Mouse (Mus musculus): ENCODE results near the gene Tns1. TPM values are rescaled to one million over a fixed set of nuclear protein-coding genes. Genes with fewer than 3 reads are reported as not detected.

Gene Tns1
- polyA plus RNA-seq, 1 experiment, result 6.5 TPM

GRCm38 (mm10) chr1:73966411-73967238 lies 157.6 kb downstream of the Tns1 start:
- Histone ChIP-seq H3K9ac (ENCODE audit: low read depth, poor library complexity, severe bottlenecking) (no peak overlapping the region), H3K27me3 (ENCODE audit: control insufficient read depth, insufficient read depth, low read length, poor library complexity, severe bottlenecking) (no peaks in the 10 kb centered on the region), H3K4me3 (ENCODE audit: low read depth, low read length) (no peak overlapping the region), H3K4me1 (ENCODE audit: control insufficient read depth, insufficient read depth, low read length) (peaks cover 6% of the 10 kb centered on the region), H3K9me3 (replicated peaks; ENCODE audit: control insufficient read depth, insufficient read depth, low read length, poor library complexity, severe bottlenecking) (no peaks in the 10 kb centered on the region), H3K36me3 (ENCODE audit: control insufficient read depth, insufficient read depth, low read length, poor library complexity, severe bottlenecking) (no peaks in the 10 kb centered on the region), H3K27ac (ENCODE audit: insufficient read depth, low read length) (no peak overlapping the region)
- TF ChIP-seq EP300 (IDR thresholded peaks at IDR 0.05; ENCODE audit: insufficient read depth, low read depth, low read length), result no peak

DNA sequence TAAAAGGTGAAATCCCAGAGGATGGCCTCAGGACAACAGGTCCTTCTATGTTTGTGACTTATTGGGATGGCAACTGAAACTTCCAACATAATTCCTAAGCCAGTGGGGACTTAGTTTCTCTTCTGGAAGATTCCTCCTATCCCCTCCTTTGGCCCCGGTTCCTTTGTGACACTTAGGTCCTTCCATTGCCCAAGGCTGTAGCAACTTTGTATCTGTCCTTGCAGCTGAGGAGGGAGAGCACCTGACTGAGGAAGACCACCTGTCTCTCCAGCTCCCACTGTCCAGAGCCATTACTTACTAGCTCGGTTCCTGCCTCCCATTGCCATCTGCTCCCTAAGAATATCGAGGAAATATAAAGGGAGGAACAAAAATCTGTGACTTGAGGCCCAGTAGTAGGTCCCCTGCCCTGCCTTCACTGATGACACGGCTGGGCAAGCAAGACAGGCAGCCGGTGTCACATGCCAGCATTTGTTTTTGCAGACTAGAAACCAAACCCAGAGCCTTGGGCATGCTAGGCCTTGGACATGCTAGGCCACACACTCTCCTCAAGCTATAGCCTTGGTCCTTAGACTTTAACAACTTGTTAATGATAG lies 160.0 kb downstream of the Tns1 start:
- TF ChIP-seq CTCF (IDR thresholded peaks at IDR 0.05; ENCODE audit: low read depth, low read length) (no peak), EP300 (IDR thresholded peaks at IDR 0.05; ENCODE audit: insufficient read depth, low read depth, low read length) (no peak), POLR2A (IDR thresholded peaks at IDR 0.05; ENCODE audit: insufficient read depth, low read length) (no peak)
- Histone ChIP-seq H3K9me3 (replicated peaks; ENCODE audit: control insufficient read depth, insufficient read depth, low read length, poor library complexity, severe bottlenecking) (no peaks in the 10 kb centered on the region), H3K36me3 (ENCODE audit: control insufficient read depth, insufficient read depth, low read length, poor library complexity, severe bottlenecking) (no peaks in the 10 kb centered on the region), H3K27me3 (ENCODE audit: control insufficient read depth, insufficient read depth, low read length, poor library complexity, severe bottlenecking) (no peaks in the 10 kb centered on the region), H3K27ac (ENCODE audit: insufficient read depth, low read length) (no peak overlapping the region), H3K4me1 (ENCODE audit: control insufficient read depth, insufficient read depth, low read length) (peaks cover 6% of the 10 kb centered on the region), H3K9ac (ENCODE audit: low read depth, poor library complexity, severe bottlenecking) (no peak overlapping the region), H3K4me3 (ENCODE audit: low read depth, low read length) (no peak overlapping the region)

GRCm38 (mm10) chr1:73963626-73964025 lies 160.6 kb downstream of the Tns1 start:
- no peaks in the 10 kb centered on the region for H3K27me3 ChIP-seq (ENCODE audit: control insufficient read depth, insufficient read depth, low read length, poor library complexity, severe bottlenecking)
- H3K27ac ChIP-seq (ENCODE audit: insufficient read depth, low read length), result no peak overlapping the region
- no peaks in the 10 kb centered on the region for H3K9me3 ChIP-seq (replicated peaks; ENCODE audit: control insufficient read depth, insufficient read depth, low read length, poor library complexity, severe bottlenecking)
- H3K4me3 ChIP-seq (ENCODE audit: low read depth, low read length), result no peak overlapping the region
- H3K4me1 ChIP-seq (ENCODE audit: control insufficient read depth, insufficient read depth, low read length), result peaks cover 6% of the 10 kb centered on the region
- no peak overlapping the region for H3K9ac ChIP-seq (ENCODE audit: low read depth, poor library complexity, severe bottlenecking)
- TF ChIP-seq POLR2A (IDR thresholded peaks at IDR 0.05; ENCODE audit: insufficient read depth, low read length) (no peak), CTCF (IDR thresholded peaks at IDR 0.05; ENCODE audit: low read depth, low read length) (no peak), EP300 (IDR thresholded peaks at IDR 0.05; ENCODE audit: insufficient read depth, low read depth, low read length) (no peak)
- H3K36me3 ChIP-seq (ENCODE audit: control insufficient read depth, insufficient read depth, low read length, poor library complexity, severe bottlenecking), result no peaks in the 10 kb centered on the region

DNA sequence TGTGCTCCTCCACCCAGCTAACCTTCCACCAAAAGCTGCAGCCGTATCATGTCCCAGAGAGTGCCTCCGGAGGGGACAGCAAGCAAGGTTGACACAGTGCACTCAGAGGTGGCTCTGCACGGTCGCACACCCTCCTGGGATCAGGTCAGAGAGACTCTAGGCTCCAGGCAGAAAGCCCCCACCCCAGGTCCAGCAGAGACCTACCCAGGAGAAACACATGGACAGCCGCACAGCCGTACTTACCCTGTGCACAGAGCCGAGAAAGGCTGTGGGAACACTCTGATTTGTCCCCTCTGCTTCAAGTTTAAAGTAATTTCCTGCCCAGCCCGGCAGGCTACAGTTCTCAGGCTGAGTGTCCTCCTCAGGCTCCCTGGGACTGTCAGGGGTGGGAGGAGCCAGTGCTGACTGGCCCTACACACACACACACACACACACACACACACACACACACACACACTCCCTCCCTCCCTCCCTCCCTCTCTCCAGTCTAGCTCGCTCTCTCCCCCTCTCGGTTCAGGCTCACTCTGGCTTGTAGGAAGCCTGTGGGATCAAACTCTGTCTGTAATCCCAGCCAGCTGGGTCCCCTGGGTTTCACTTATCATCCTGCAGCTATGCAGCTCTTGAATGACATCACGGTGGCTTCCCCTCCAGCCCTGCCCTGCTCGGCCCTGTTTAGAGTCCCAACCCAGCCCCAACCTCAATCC lies 161.4 kb downstream of the Tns1 start:
- H3K36me3 ChIP-seq (ENCODE audit: control insufficient read depth, insufficient read depth, low read length, poor library complexity, severe bottlenecking), result no peaks in the 10 kb centered on the region
- H3K4me1 ChIP-seq (ENCODE audit: control insufficient read depth, insufficient read depth, low read length), result peaks cover 6% of the 10 kb centered on the region
- H3K9ac ChIP-seq (ENCODE audit: low read depth, poor library complexity, severe bottlenecking), result no peak overlapping the region
- H3K27ac ChIP-seq (ENCODE audit: insufficient read depth, low read length), result no peak overlapping the region
- no peaks in the 10 kb centered on the region for H3K9me3 ChIP-seq (replicated peaks; ENCODE audit: control insufficient read depth, insufficient read depth, low read length, poor library complexity, severe bottlenecking)
- H3K4me3 ChIP-seq (ENCODE audit: low read depth, low read length), result no peak overlapping the region
- no peak for TF ChIP-seq POLR2A (IDR thresholded peaks at IDR 0.05; ENCODE audit: insufficient read depth, low read length)
- no peak for TF ChIP-seq CTCF (IDR thresholded peaks at IDR 0.05; ENCODE audit: low read depth, low read length)
- TF ChIP-seq EP300 (IDR thresholded peaks at IDR 0.05; ENCODE audit: insufficient read depth, low read depth, low read length), result no peak
- H3K27me3 ChIP-seq (ENCODE audit: control insufficient read depth, insufficient read depth, low read length, poor library complexity, severe bottlenecking), result no peaks in the 10 kb centered on the region

DNA sequence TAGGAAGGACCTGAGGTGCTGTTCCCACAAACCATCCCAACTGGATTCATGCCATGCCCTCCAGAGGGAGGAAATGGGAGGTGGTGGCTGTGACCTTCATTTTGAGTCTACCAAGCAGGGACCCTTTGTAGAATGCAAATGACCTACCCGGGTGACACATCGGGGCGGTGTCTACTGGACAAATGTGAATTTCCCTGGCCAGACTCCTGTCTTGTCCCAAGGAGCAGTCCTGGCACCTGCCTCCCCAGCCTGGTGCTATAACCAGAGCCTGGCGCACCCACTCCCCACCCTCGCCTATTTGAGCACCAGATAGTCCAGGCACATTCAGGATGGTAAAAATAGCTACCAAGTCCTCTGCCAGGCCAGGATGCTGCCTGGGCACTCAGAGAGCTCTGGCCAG lies 162.2 kb downstream of the Tns1 start:
- Histone ChIP-seq H3K4me3 (ENCODE audit: low read depth, low read length) (no peak overlapping the region), H3K9ac (ENCODE audit: low read depth, poor library complexity, severe bottlenecking) (no peak overlapping the region)

GRCm38 (mm10) chr1:73959758-73960157 lies 164.5 kb downstream of the Tns1 start:
- no peak overlapping the region for H3K9ac ChIP-seq (ENCODE audit: low read depth, poor library complexity, severe bottlenecking)
- no peaks in the 10 kb centered on the region for H3K27me3 ChIP-seq (ENCODE audit: control insufficient read depth, insufficient read depth, low read length, poor library complexity, severe bottlenecking)
- no peaks in the 10 kb centered on the region for H3K9me3 ChIP-seq (replicated peaks; ENCODE audit: control insufficient read depth, insufficient read depth, low read length, poor library complexity, severe bottlenecking)
- no peak overlapping the region for H3K4me3 ChIP-seq (ENCODE audit: low read depth, low read length)
- H3K36me3 ChIP-seq (ENCODE audit: control insufficient read depth, insufficient read depth, low read length, poor library complexity, severe bottlenecking), result no peaks in the 10 kb centered on the region
- H3K27ac ChIP-seq (ENCODE audit: insufficient read depth, low read length), result no peak overlapping the region
- H3K4me1 ChIP-seq (ENCODE audit: control insufficient read depth, insufficient read depth, low read length), result peaks cover 3% of the 10 kb centered on the region
- no peak for TF ChIP-seq EP300 (IDR thresholded peaks at IDR 0.05; ENCODE audit: insufficient read depth, low read depth, low read length)
- TF ChIP-seq POLR2A (IDR thresholded peaks at IDR 0.05; ENCODE audit: insufficient read depth, low read length), result no peak
- no peak for TF ChIP-seq CTCF (IDR thresholded peaks at IDR 0.05; ENCODE audit: low read depth, low read length)

More for the DNA sequence above, 162.2 kb downstream of the Tns1 start:
- Histone ChIP-seq H3K27ac (ENCODE audit: insufficient read depth, low read length) (no peak overlapping the region), H3K9me3 (replicated peaks; ENCODE audit: control insufficient read depth, insufficient read depth, low read length, poor library complexity, severe bottlenecking) (no peaks in the 10 kb centered on the region), H3K36me3 (ENCODE audit: control insufficient read depth, insufficient read depth, low read length, poor library complexity, severe bottlenecking) (no peaks in the 10 kb centered on the region), H3K27me3 (ENCODE audit: control insufficient read depth, insufficient read depth, low read length, poor library complexity, severe bottlenecking) (no peaks in the 10 kb centered on the region), H3K4me1 (ENCODE audit: control insufficient read depth, insufficient read depth, low read length) (peaks cover 6% of the 10 kb centered on the region)
- TF ChIP-seq POLR2A (IDR thresholded peaks at IDR 0.05; ENCODE audit: insufficient read depth, low read length), result no peak
- no peak for TF ChIP-seq CTCF (IDR thresholded peaks at IDR 0.05; ENCODE audit: low read depth, low read length)
- no peak for TF ChIP-seq EP300 (IDR thresholded peaks at IDR 0.05; ENCODE audit: insufficient read depth, low read depth, low read length)

All from ES-Bruce4 (cell line).